Mouse (Mus musculus) layer of hippocampus, postnatal 36 days (tissue): Measurements from ENCODE around the gene Ksr2. TPM values are rescaled to one million over a fixed set of nuclear protein-coding genes. Genes with fewer than 3 reads are reported as not detected.
A peak's percentile ranks its signal among the peaks of the same experiment; 100 is the strongest.

ENCODE experiments used
- DNase-seq, 2 experiments: peaks; one replicate each; pipeline ENCODE4 v3.0.0; 2022
- total RNA-seq, 2 experiments: library from RNA; stranded (reverse); gene quantifications; 2 replicates each; pipeline ENCODE4 v1.2.3; 2021

Ksr2 gene
- total RNA-seq, 2 experiments from 2014 or later = 34.6 to 42.0 TPM

- DNase-seq = no peak
Measured at GRCm38 (mm10) chr5:117696366-117696765, 282.6 kb downstream of the Ksr2 start.

GRCm38 (mm10) chr5:117697589-117697988 lies 283.8 kb downstream of the Ksr2 start:
- DNase-seq = no peak

GRCm38 (mm10) chr5:117704371-117704770 lies 290.6 kb downstream of the Ksr2 start:
- DNase-seq = no peak

GRCm38 (mm10) chr5:117706633-117707032 lies 292.8 kb downstream of the Ksr2 start:
- DNase-seq = no peak

GRCm38 (mm10) chr5:117709306-117709705 lies 295.5 kb downstream of the Ksr2 start:
- no peak for DNase-seq

- DNase-seq = no peak
Measured at GRCm38 (mm10) chr5:117711636-117712035, 297.8 kb downstream of the Ksr2 start.

GRCm38 (mm10) chr5:117712207-117712606 lies 298.4 kb downstream of the Ksr2 start:
- no peak for DNase-seq

- DNase-seq = no peak
Measured at GRCm38 (mm10) chr5:117717120-117717519, 303.3 kb downstream of the Ksr2 start.

GRCm38 (mm10) chr5:117723316-117723715 lies 309.5 kb downstream of the Ksr2 start:
- DNase-seq = no peak

- DNase-seq = no peak
Measured at GRCm38 (mm10) chr5:117726548-117726947, 312.7 kb downstream of the Ksr2 start.

GRCm38 (mm10) chr5:117727138-117727537 lies 313.3 kb downstream of the Ksr2 start:
- no peak for DNase-seq

GRCm38 (mm10) chr5:117731311-117731710 lies 317.5 kb downstream of the Ksr2 start:
- DNase-seq = no peak

GRCm38 (mm10) chr5:117744654-117745178 lies 330.9 kb downstream of the Ksr2 start:
- no peak for DNase-seq

GRCm38 (mm10) chr5:117749353-117749752 lies 335.6 kb downstream of the Ksr2 start:
- no peak for DNase-seq

GRCm38 (mm10) chr5:117757696-117758482 lies 344.1 kb downstream of the Ksr2 start:
- peak in 1 of 2 experiments; percentile 14 for DNase-seq

- no peak for DNase-seq
Measured at GRCm38 (mm10) chr5:117761181-117761832, 347.5 kb downstream of the Ksr2 start.

GRCm38 (mm10) chr5:117764496-117764895 lies 350.7 kb downstream of the Ksr2 start:
- DNase-seq = no peak

GRCm38 (mm10) chr5:117779175-117779574 lies 365.4 kb downstream of the Ksr2 start:
- DNase-seq = no peak

GRCm38 (mm10) chr5:117780681-117781080 lies 366.9 kb downstream of the Ksr2 start, which contains the start of gene Nos1:
Gene Nos1 (plus strand): TSS chr5:117781032.
- no peak for DNase-seq

- no peak for DNase-seq
Measured at GRCm38 (mm10) chr5:117781178-117781577, 367.4 kb downstream of the Ksr2 start.

- DNase-seq = no peak
Measured at GRCm38 (mm10) chr5:117790071-117790470, 376.3 kb downstream of the Ksr2 start.

GRCm38 (mm10) chr5:117791875-117792274 lies 378.1 kb downstream of the Ksr2 start:
- DNase-seq = no peak

GRCm38 (mm10) chr5:117800849-117801248 lies 387.0 kb downstream of the Ksr2 start:
- DNase-seq = no peak
